Mouse (Mus musculus) heart, adult 2 months (tissue): Measurements from ENCODE around the gene Ntn1.

Experiments
- CTCF ChIP-seq: fragments of 200-600 bp; IDR thresholded peaks from 2 replicates; pipeline ENCODE4 v1.8.1; 2022; ENCODE audit warnings: antibody characterized with exemption, mild to moderate bottlenecking, moderate library complexity
- POLR2A ChIP-seq: fragments of 200-500 bp; IDR thresholded peaks from 2 replicates; pipeline ENCODE4 v1.6.1; 2011; ENCODE audit warnings: mild to moderate bottlenecking, low read depth, low read length, control low read depth; ENCODE audit not compliant: insufficient read depth

DNA sequence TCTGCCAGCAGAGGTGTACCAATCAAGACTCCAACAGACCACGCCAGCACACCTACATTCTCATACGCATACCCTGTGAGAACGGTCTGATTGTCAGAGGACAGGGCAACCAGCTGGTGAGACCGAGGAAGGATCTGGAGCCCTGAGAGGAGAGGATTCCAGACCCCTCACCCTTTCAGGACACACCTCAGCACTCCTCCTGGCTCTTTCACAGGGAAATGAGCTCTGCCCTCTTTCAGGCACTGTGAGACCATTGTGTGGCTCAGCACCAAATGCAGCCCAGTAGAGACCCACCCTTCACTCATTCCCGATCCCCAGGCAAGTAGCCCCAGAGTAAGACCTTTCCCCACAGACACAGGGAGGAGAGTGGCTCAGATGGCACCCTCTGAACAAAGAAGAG is 137.5 kb downstream of the Ntn1 start:
- no peak for TF ChIP-seq CTCF
- TF ChIP-seq POLR2A, result no peak
